ENCODE assay signal across 28 mouse cellular contexts in genomic region chr1:25576598-25576997, GRCm38 (mm10).
DNase-seq lines count a peak whose midpoint lies in the region; ATAC-seq and TF ChIP-seq lines count a peak whose summit lies in the region.
"Had no signal": no experiment of that assay in that cellular context is flagged by ENCODE, and none has a peak within 500 bp of the region (broad histone marks: within the 10 kb centered on the region; RNA-seq: fewer than 3 reads in every experiment).

No protein-coding gene starts in this region.

- no peaks in the 10 kb centered on the region for H3K9me3 ChIP-seq in forebrain, postnatal 0 days (ENCODE audit: low read length)
- H3K9me3 ChIP-seq: embryonic facial prominence, embryonic 13.5 days; embryonic facial prominence, embryonic 15.5 days; forebrain, embryonic 10.5 days; forebrain, embryonic 12.5 days had no signal

- H3K36me3 ChIP-seq in forebrain, postnatal 0 days (ENCODE audit: insufficient read depth), result no peaks in the 10 kb centered on the region
- H3K36me3 ChIP-seq: embryonic facial prominence, embryonic 13.5 days; embryonic facial prominence, embryonic 15.5 days; forebrain, embryonic 10.5 days; forebrain, embryonic 12.5 days; G1E had no signal

- 81% methylated on average over 6 of the region's 6 CpGs for WGBS in forebrain, postnatal 0 days

- no peak overlapping the region for H3K4me3 ChIP-seq in layer of hippocampus, adult 2 months
- H3K4me3 ChIP-seq in forebrain, postnatal 0 days (ENCODE audit: low read depth, low read length), result no peak overlapping the region
- H3K4me3 ChIP-seq: embryonic facial prominence, embryonic 13.5 days; embryonic facial prominence, embryonic 15.5 days; erythroblast, embryonic 14.5 days; forebrain, embryonic 10.5 days; forebrain, embryonic 12.5 days had no signal

- H3K27me3 ChIP-seq in forebrain, postnatal 0 days (ENCODE audit: insufficient read depth, low read length), result no peaks in the 10 kb centered on the region
- H3K27me3 ChIP-seq: CH12.LX; embryonic facial prominence, embryonic 13.5 days; embryonic facial prominence, embryonic 15.5 days; forebrain, embryonic 12.5 days had no signal

- TF ChIP-seq CTCF in layer of hippocampus, adult 2 months (conservative IDR thresholded peaks at IDR 0.05), result no peak
- no peak for TF ChIP-seq CTCF in forebrain, postnatal 0 days (IDR thresholded peaks at IDR 0.05; ENCODE audit: low read depth)

- no peak overlapping the region for H3K4me2 ChIP-seq in forebrain, postnatal 0 days (ENCODE audit: low read depth)
- H3K4me2 ChIP-seq: embryonic facial prominence, embryonic 13.5 days; embryonic facial prominence, embryonic 15.5 days; forebrain, embryonic 12.5 days had no signal

- H3K4me1 ChIP-seq in forebrain, postnatal 0 days (ENCODE audit: insufficient read depth), result no peaks in the 10 kb centered on the region
- H3K4me1 ChIP-seq: embryonic facial prominence, embryonic 13.5 days; embryonic facial prominence, embryonic 15.5 days; forebrain, embryonic 10.5 days; forebrain, embryonic 12.5 days had no signal

- peak overlapping the region; percentile 87 for H3K27ac ChIP-seq in layer of hippocampus, adult 2 months
- no peak overlapping the region for H3K27ac ChIP-seq in forebrain, postnatal 0 days (ENCODE audit: low read depth, low read length)
- H3K27ac ChIP-seq: embryonic facial prominence, embryonic 13.5 days; embryonic facial prominence, embryonic 15.5 days; forebrain, embryonic 10.5 days; forebrain, embryonic 12.5 days had no signal

- H3K9ac ChIP-seq in forebrain, postnatal 0 days, result no peak overlapping the region
- H3K9ac ChIP-seq: embryonic facial prominence, embryonic 13.5 days; embryonic facial prominence, embryonic 15.5 days; forebrain, embryonic 12.5 days had no signal

- peak; percentile 87 for ATAC-seq in frontal cortex, adult (ENCODE audit: low TSS enrichment)
- ATAC-seq in forebrain, postnatal 0 days, result no peak
- ATAC-seq: CD4-positive, CD25-positive, alpha-beta regulatory T cell, adult 4 months; forebrain, embryonic 14.5 days; forebrain, embryonic 16.5 days had no signal

- no peak for DNase-seq in frontal cortex, postnatal 14 days (ENCODE audit: low spot score in 2 of 2)
- DNase-seq in layer of hippocampus, adult 2 months (ENCODE audit: low spot score in 2 of 2), result peak in 1 of 2 experiments; percentile 9
- no peak for DNase-seq in layer of hippocampus, postnatal 25 days (ENCODE audit: extremely low spot score in 1 of 2, low spot score in 1 of 2)
- peak; percentile 20 for DNase-seq in right cerebral cortex, adult 18-20 months
- no peak for DNase-seq in right cerebral cortex, postnatal 10 days (ENCODE audit: low spot score in 2 of 2)
- DNase-seq in telencephalon, adult 2 months (ENCODE audit: low read depth, low spot score), result peak; percentile 36
- no peak for DNase-seq in forebrain, postnatal 0 days
- DNase-seq: adrenal gland, adult 2 months; adrenal gland, postnatal 10 days; adrenal gland, postnatal 25 days; B cell, adult 2 months; cerebellum, adult 11-12 months; cerebellum, adult 2 months; cerebellum, adult 9-10 months; cerebellum, postnatal 10 days; cerebellum, postnatal 25 days; embryo, embryonic 11 days had no signal

Comparison
In these comparisons a context has a peak if more than half of its experiments do, and no peak if none do; other contexts are left out.
1. DNase-seq: peak in right cerebral cortex, adult 18-20 months (single experiment) and telencephalon, adult 2 months (single experiment); none in frontal cortex, postnatal 14 days (0 of 2), layer of hippocampus, postnatal 25 days (0 of 2), right cerebral cortex, postnatal 10 days (0 of 2) and forebrain, postnatal 0 days (single experiment).